Mouse (Mus musculus) thymus, postnatal 25 days (tissue): ENCODE measurements around the gene Cntn5.

Source experiments
- DNase-seq: peaks from one replicate; pipeline ENCODE4 v3.0.0; 2022

Cntn5 gene

GRCm38 (mm10) chr9:10389863-10390262, 514.7 kb downstream of the Cntn5 start:
- no peak for DNase-seq

- no peak for DNase-seq
These were observed 520.1 kb downstream of the Cntn5 start for GRCm38 (mm10) chr9:10384455-10384854.

- DNase-seq, result no peak
These were observed 521.4 kb downstream of the Cntn5 start for GRCm38 (mm10) chr9:10383140-10383539.

GRCm38 (mm10) chr9:10381701-10382100, 522.9 kb downstream of the Cntn5 start:
- no peak for DNase-seq

GRCm38 (mm10) chr9:10376261-10376660, 528.3 kb downstream of the Cntn5 start:
- DNase-seq, result no peak

GRCm38 (mm10) chr9:10368971-10369370, 535.6 kb downstream of the Cntn5 start:
- DNase-seq, result no peak

GRCm38 (mm10) chr9:10368410-10368809, 536.2 kb downstream of the Cntn5 start:
- no peak for DNase-seq

- DNase-seq, result no peak
These were observed 538.2 kb downstream of the Cntn5 start for GRCm38 (mm10) chr9:10366246-10366955.

GRCm38 (mm10) chr9:10350909-10351655, 553.5 kb downstream of the Cntn5 start:
- DNase-seq, result no peak

GRCm38 (mm10) chr9:10348741-10349140, 555.8 kb downstream of the Cntn5 start:
- DNase-seq, result no peak

GRCm38 (mm10) chr9:10348222-10348621, 556.4 kb downstream of the Cntn5 start:
- no peak for DNase-seq

- no peak for DNase-seq
These were observed 563.8 kb downstream of the Cntn5 start for GRCm38 (mm10) chr9:10340751-10341150.

- no peak for DNase-seq
These were observed 564.9 kb downstream of the Cntn5 start for GRCm38 (mm10) chr9:10339716-10340115.

- DNase-seq, result no peak
These were observed 579.7 kb downstream of the Cntn5 start for GRCm38 (mm10) chr9:10324697-10325368.

GRCm38 (mm10) chr9:10269342-10269741, 635.2 kb downstream of the Cntn5 start:
- DNase-seq, result no peak

- DNase-seq, result no peak
These were observed 635.7 kb downstream of the Cntn5 start for GRCm38 (mm10) chr9:10268836-10269235.

GRCm38 (mm10) chr9:10265616-10266015, 639.0 kb downstream of the Cntn5 start:
- no peak for DNase-seq

- DNase-seq, result no peak
These were observed 671.2 kb downstream of the Cntn5 start for GRCm38 (mm10) chr9:10233364-10233763.

- DNase-seq, result no peak
These were observed 672.5 kb downstream of the Cntn5 start for GRCm38 (mm10) chr9:10232066-10232465.

GRCm38 (mm10) chr9:10230973-10231372, 673.6 kb downstream of the Cntn5 start:
- no peak for DNase-seq

- no peak for DNase-seq
These were observed 674.9 kb downstream of the Cntn5 start for GRCm38 (mm10) chr9:10229716-10230115.

- no peak for DNase-seq
These were observed 678.6 kb downstream of the Cntn5 start for GRCm38 (mm10) chr9:10226013-10226412.

- no peak for DNase-seq
These were observed 718.5 kb downstream of the Cntn5 start for GRCm38 (mm10) chr9:10186063-10186462.

GRCm38 (mm10) chr9:10170526-10170925, 734.0 kb downstream of the Cntn5 start:
- DNase-seq, result no peak
